Mouse (Mus musculus) adrenal gland, postnatal 4 days (tissue): ENCODE measurements around the gene Dbi. TPM values are rescaled to one million over a fixed set of nuclear protein-coding genes. Genes with fewer than 3 reads are reported as not detected.

Source experiments
- DNase-seq, 2 experiments: peaks; one replicate each; pipeline ENCODE4 v3.0.0; 2021 to 2022; ENCODE audit warnings: low spot score in 2 of 2, mixed read lengths in 2 of 2
- long read RNA-seq, 2 experiments: library from polyadenylated mRNA; stranded (forward); transcript quantifications; one replicate each; pipeline ENCODE4 v2.0.0; 2021
- total RNA-seq, 2 experiments: library from RNA; stranded (reverse); gene quantifications; 2 replicates each; pipeline ENCODE4 v1.2.3; 2021

The Dbi gene
- 100 to 1,000 TPM; 429 to 512 TPM for total RNA-seq
- long read RNA-seq, experiment 1, transcript Dbi-201 (4 exons, 569 nt): major isoform, 675 of 702 reads
- long read RNA-seq, experiment 1, transcript Dbi-202 (3 exons, 504 nt): minor isoform, 7 of 702 reads
- long read RNA-seq, experiment 1, partial matches to known transcripts: 14 of 702 reads
- long read RNA-seq, experiment 1, other reads (novel, unspliced or antisense): 2 of 702 reads
- long read RNA-seq, experiment 2, transcript Dbi-201 (4 exons, 569 nt): major isoform, 384 of 398 reads
- long read RNA-seq, experiment 2, partial matches to known transcripts: 6 of 398 reads
- long read RNA-seq, experiment 2, other reads (novel, unspliced or antisense): 3 of 398 reads

DNA sequence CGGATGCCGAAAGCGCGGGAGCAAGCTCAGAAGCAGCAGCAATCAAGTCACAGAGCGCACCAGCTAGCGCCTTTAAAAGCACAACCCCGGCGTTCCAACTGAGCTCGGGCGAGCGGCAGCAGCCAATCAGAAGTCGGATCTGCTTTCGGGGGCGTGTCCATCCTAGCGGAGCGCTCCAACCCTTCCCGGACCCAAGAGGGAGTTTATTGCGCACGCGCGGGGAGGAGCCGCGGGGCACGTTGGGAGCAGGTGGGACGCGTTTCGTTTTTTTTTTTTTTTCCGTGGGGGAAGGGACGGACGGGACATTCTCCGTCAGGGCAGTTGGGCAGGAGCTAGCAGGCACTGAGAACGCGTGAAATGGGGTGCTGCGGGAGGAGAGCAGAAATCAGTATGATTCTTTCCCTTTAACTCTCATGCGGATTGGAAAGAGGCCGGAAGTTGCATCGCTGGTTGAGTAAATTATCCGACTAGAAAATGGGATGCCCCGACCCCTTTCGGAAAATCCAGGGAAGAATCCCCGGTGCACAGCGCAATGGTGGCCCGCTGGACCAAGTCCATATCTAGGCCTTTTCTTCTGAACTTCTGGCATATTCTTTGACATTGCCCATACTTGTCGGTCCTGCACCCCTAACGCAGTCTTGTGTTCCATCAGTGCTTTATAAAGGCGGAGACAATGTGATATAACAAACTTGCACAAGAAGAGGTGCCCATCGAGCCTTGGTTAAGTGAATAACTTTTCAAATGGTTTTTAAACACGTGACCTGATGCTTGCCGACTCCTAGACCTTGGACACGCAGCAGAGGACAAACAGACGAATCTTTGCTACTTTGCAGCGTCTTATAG, at the start of gene Dbi, which contains the start of gene 3110009E18Rik:
Gene Dbi, minus strand, starts transcription at position 110 of the 843 bp plus-strand sequence.
Gene 3110009E18Rik, plus strand, starts transcription at position 219 of the 843 bp plus-strand sequence.
- DNase-seq: peak; percentile 90 to 98

DNA sequence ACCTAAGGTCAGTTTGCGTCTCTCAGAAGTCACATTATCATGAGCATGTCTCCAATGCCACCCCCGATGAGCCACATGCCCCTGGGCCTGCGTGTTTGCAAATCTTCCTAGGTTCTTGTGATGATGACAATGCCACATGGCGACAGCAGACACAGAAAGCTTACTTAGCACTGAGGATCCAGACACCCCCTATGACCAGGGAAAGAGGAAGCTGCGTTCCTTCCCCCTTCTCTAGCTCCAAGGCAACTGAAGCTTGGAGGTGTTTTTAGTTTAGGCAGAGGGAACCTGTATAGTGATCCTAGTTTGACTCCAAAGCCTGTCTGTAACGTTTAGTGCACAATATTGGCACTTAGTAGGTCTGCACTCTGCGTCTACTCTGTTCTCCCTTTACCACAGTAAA, 49.4 kb upstream of the Dbi start:
- DNase-seq: no peak

DNA sequence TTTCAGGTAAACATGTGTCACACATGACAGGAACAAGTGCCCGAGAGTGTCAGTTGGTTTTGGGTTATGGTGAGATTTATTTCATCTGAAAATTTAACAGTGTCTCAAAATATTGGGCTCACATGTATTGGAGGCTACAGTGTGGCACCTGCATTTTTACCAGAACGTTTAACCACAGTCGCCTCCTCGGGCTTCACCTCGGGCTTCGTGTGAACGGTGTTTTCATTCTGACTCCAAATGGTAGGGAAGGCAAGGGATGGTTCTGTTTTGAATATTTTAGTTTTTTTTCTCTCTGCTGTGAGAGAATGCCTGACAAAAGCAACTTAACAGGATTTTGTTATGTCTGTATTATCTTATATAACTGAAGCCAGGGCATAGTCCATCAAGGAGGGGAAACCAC, 47.8 kb upstream of the Dbi start:
- DNase-seq: no peak

- no peak for DNase-seq
Measured at GRCm38 (mm10) chr1:120168016-120168415, 47.1 kb upstream of the Dbi start.

- no peak for DNase-seq
Measured at GRCm38 (mm10) chr1:120162616-120163015, 41.7 kb upstream of the Dbi start.

DNA sequence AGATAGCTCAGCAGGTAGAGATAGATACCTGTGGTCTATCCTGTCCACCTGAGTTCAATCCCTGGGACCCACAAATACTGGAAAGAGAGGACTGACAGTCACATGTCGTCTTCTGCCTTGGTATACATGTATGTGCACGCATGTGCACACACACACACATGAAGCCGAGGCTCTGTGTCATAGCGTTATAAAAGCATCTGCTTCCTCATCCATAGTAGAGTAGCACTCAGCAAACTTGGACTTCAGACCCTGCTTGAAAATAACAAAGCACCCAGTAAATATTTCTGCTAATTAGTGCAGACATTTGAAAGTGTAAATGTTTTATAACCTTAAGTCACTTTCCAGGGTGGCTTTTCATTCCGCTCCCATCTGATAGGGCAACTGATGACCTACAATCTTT, 40.6 kb upstream of the Dbi start:
- no peak for DNase-seq

DNA sequence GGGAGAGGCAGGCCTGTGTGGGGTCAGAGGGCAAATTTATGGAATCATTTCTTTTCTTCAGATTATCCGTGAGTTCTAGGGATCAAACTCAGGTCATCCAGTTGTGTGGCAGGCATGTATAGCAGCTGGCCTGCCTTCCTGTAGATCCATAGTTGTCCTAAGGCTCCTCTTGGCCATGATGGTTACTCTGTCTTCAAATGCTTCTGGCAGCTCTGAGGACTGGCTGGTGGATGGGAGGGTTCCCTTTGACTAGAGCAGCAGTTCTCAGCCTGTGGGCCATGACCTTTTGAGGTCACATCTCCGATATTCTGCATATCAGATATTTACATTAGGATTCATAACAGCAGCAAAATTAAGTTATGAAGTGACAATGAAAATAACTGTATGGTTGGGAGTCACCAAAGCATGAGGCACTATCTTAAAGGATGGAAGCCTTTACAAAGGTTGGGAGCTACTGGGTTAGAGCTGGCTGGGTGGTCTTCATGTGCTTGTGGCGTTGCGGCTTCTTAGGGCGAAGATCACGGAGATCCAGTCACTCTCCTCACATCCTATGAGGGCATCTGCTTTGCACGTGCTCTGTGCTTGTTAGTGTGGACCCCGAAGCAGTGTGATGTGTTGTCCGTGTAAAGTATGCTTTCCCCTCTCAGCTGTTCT, 37.7 kb upstream of the Dbi start:
- no peak for DNase-seq

GRCm38 (mm10) chr1:120155325-120155724, 34.4 kb upstream of the Dbi start:
- no peak for DNase-seq

GRCm38 (mm10) chr1:120154232-120154631, 33.4 kb upstream of the Dbi start:
- no peak for DNase-seq

- DNase-seq: no peak
Measured at GRCm38 (mm10) chr1:120146994-120147393, 26.1 kb upstream of the Dbi start.

GRCm38 (mm10) chr1:120145527-120146216, 24.8 kb upstream of the Dbi start:
- DNase-seq: no peak

DNA sequence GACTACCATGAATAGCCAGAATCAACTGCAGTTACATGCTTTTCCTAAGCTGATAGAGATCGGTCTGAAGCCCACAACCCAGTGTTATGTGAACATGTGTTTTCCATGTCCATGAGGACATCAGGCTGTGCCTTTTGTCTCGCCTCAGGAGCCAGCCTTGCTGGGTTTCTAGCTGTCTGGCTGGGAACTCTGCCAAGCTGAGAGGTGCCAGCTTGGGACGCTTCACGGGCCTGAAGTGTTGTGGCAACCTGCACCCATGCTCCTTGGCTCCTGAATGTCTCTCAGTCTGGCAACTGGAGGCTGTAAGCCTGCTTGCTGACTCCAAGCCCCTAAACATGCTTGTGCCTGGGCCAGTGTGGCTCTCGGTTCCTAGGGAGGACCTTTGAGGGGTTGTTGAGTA, 21.7 kb upstream of the Dbi start:
- no peak for DNase-seq

- no peak for DNase-seq
Measured at GRCm38 (mm10) chr1:120140144-120140693, 19.3 kb upstream of the Dbi start.

DNA sequence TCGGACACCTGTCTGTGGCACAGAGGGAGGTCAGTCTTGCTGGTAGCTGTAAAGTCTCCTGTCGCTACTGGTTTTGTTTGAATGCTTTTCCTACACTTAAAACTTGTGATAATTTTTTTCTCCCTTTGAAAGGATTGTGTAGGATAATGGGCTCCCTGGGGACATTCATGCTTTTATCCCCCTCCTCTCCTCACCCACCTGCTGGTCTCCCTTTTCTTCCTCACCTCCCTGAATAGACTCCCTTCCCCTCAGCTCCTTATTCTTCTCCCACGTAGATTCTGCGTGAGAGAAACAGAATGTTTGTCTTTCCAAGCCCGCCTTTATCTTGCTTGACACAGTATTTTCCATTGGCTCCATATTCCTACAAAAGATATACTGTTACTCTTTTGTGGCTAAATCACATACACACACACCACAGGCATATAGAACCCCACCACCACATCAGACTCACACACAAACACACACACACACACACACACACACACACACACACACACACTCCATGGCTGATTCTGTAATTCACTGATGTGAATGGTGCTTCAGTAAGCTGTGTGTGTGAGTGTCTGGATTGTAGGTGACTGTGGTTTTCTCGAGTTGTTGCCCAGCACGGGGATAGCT, 18.2 kb upstream of the Dbi start:
- no peak for DNase-seq

DNA sequence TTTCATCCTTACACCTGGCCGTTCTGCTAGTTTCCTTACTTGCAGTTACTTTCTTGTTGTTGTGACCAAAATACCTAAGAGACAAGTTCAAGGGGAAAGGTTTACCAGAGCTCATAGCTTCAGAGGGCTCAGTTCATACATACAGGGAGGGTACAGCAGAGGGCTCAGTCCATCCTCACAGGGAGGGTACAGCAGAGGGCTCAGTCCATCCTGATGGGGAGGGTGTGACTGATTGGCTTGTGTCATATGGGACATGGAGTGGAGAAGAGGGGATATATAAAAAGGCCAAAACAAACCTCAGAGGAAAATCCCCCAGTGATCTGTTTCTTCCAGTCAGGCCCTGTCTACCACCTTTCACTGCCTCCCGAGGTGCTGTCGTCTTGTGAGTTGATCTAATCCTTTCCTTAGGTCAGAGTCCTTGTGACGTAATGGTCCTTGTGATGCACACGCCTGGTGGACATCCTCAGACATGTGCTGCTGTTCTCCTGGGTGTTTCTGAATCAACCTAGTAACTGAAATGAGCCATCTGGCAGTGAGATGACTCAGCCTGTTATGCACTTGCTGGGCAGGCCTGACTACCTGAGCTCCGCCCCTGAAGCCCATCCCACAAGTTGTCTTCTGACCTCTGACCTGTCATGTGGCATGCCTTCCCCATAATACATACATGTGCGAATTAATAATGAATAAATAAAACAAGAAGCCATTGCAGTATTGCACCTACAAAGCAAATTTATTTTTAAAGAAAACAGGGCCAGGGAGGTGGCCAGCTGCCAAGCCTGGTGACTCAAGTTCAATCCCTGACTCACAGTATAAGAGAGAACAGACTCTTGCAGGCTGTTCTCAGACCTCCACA, 15.3 kb upstream of the Dbi start:
- no peak for DNase-seq

DNA sequence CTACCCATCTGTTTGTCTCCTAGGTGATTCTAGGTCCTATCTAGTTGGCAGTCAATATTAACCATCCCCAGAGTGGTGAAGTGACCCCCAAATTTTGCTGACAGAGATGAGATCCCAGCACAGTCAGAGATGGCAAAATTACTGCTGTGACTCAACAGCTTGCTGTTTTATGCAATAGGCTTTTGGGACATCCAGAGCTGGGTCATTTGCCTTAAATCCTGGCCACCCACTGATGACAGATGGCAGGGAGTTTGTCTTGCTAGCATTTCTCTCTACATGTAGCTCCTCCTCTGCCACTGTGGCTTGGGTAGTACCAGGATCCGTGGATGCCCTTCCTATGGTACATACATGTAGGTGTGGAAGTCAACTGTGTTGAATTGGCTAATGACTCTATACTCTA, 11.5 kb upstream of the Dbi start:
- DNase-seq: no peak

DNA sequence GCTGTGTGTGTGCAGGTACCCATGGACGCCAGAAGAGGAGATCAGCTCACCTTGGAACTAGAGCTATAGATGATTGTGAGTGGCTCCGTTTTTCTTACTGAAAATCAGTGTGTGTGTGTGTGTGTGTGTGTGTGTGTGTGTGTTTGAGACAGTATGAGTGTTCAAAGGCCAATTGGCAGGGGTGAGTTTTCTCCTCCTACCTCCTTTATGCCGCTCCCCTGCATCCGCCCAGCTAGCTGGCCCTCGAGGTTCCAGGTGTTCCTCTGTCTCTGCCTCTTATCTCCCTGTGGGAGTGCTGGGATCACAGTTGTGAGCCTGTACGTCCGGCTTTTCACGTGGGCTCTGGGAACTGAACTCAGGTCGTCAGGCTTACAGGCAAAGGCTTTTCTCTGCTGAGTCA, 5.4 kb upstream of the Dbi start:
- no peak for DNase-seq

GRCm38 (mm10) chr1:120125471-120125870, 4.6 kb upstream of the Dbi start:
- DNase-seq: no peak

DNA sequence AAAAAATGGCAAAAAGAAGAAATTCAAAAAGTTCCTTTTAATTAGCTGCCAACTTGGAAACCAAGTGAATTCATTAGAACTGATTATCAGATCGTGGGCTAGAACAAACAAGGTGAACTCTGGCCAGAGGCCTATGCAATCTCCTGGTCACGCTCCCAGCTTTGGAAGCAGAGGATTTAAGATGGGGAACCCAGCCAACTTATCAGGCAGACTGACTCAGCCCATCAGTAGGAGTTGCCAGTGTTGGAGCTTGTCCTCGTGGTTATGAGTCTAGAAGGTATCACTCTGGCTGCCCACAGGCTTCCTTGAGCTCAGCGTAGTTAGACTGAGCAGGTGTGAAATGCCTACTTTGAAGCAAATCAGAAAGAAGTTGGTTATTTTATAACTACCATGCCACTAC, 4.0 kb upstream of the Dbi start:
- no peak for DNase-seq
